Mouse (Mus musculus) Patski (cell line): ENCODE results near the gene Fadd. TPM values are rescaled to one million over a fixed set of nuclear protein-coding genes. Genes with fewer than 3 reads are reported as not detected.

Source experiments
- ATAC-seq: fragments of 100-300 bp; one replicate; pipeline ENCODE4 v1.8.0; 2021
- CTCF ChIA-PET: fragments of 350-600 bp; sonication (Branson Sonifier 250); formaldehyde crosslinking; loops from one replicate; lab custom pipeline; 2022; ENCODE audit warnings: inconsistent platforms; lab: Charles Lee
- POLR2A ChIA-PET: fragments of 350-600 bp; sonication (Branson Sonifier 250); formaldehyde crosslinking; loops from one replicate; lab custom pipeline; 2022; ENCODE audit warnings: antibody characterized with exemption, inconsistent platforms; lab: Charles Lee
- DNase-seq: peaks from one replicate; pipeline ENCODE4 v3.0.0-alpha.2; 2011; ENCODE audit warnings: low read depth, low spot score
- H3K27me3 ChIP-seq: fragments of 371-371 bp; one replicate; pipeline ENCODE4 v1.5.1; 2021
- CTCF ChIP-seq: fragments of 100-300 bp; IDR thresholded peaks from one replicate; pipeline ENCODE4 v1.5.1; 2021
- in situ Hi-C: fragments of 300-500 bp; cut with MboI; formaldehyde crosslinking; loops from 3 replicates; pipeline ENCODE4 v1.11.1; 2018; ENCODE audit warnings: low pct_unique_long_range_greater_than_20kb, mixed read lengths
- polyA plus RNA-seq: library from polyadenylated mRNA; unstranded; gene quantifications from one replicate; pipeline ENCODE4 v1.2.3, GENCODE M21; 2021

Gene Fadd
- polyA plus RNA-seq, 1 experiment from 2014 or later: 7.7 TPM

DNA sequence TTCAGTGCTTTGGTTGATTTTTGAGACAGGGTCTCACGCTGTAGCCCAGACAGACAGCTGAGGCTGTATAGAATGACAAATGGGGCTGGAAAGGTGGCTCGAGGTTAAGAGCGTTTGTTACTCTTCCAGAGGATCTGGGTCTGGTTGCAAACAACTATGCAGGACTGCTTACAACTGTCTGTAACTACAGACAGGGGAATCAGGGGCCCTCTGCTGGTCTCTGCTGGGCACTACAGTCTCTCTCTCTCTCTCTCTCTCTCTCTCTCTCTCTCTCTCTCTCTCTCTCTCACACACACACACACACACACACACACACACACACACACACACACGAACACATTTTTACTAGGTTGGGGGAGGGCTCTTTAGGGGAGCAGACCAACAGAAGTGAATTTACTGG, 1.4 kb upstream of the Fadd start:
- no peak for TF ChIP-seq CTCF
- in situ Hi-C loops: loop anchor here (5.0 kb wide), 4 partner anchors 61 to 361 kb away; partner anchors contain the start of genes Cttn and Fgf15
- ChIA-PET POLR2A (interaction anchor here (0.8 to 1.4 kb wide), 2 partner anchors 12 to 29 kb away, joined by 3 read pairs; no protein-coding TSS in a partner anchor), CTCF (interaction anchor here (0.9 to 1.7 kb wide), 5 partner anchors 40 to 323 kb away, joined by 3 to 6 read pairs (median 4); no protein-coding TSS in a partner anchor)
- ATAC-seq: no peak
- no peaks in the 10 kb centered on the region for H3K27me3 ChIP-seq
- no peak for DNase-seq

DNA sequence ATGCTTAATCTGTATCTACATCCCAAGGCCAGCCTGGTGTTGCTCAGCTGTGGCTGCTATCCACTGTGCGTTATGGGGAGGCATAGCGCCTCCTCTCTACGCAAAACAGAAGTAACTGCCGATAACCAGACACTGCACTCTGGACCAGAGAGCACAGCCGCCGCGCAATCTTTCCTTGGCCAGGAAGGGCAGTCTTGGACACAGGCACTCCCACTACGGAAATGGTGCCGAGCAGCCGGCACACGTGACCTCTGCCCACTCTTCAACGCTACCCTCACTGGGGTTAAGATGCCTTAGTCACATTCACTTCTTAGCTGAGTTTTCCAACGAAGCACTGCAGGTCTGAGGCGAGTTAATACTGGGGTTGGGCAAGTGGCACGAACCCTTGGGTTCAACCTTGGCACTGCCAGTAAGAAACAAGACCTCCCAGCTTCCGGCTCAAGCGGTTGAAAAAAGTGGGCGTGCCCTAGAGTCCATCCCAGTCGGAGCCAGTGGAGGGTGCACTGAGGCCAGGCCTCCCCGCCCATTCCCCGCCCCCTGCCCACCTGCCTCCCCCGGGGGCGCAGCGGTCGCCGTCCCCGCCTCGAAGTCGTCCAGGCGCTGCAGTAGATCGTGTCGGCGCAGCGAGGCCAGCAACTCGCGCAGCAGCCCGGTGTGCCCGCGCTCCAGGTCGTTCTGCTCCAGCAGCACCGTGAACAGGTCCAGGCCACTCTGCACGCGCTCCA, 542 bp downstream of the Fadd start:
- POLR2A ChIA-PET: interaction anchor here (0.6 to 1.7 kb wide), 7 partner anchors 13 to 112 kb away, joined by 3 to 5 read pairs (median 3); no protein-coding TSS in a partner anchor
- no peak for TF ChIP-seq CTCF
- peak; percentile 78 for ATAC-seq
- CTCF ChIA-PET: interaction anchor here (0.8 to 2.0 kb wide), 8 partner anchors 12 to 112 kb away, joined by 3 to 6 read pairs (median 4); no protein-coding TSS in a partner anchor
- H3K27me3 ChIP-seq: no peaks in the 10 kb centered on the region
- DNase-seq: no peak
- in situ Hi-C loops: loop anchor here (5.0 kb wide), 4 partner anchors 59 to 359 kb away; partner anchors contain the start of genes Cttn and Fgf15

DNA sequence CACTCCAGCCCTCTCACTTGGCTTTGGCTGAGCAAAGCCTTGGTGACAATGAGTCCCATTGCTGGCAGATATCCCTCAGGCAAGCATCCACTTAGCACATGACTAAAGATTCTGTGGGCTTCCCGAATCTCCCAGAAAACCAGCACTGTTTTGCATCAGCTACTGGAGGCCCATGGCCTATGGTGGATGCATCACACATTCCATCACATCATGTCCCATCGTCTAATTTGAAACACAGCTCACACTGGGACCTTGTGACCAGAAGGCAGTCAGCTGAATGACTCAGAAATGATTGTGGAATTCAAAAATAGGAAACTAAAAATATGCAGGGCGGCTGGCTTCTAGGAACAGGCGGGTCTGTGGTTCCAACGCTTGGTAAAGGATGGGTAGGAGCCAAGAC, 4.4 kb downstream of the Fadd start:
- in situ Hi-C loops: no loop called here
- ChIA-PET POLR2A (no interaction called here), CTCF (interaction anchor here (2.8 kb wide), 1 partner anchor 9 kb away, joined by 10 read pairs; no protein-coding TSS in a partner anchor)
- TF ChIP-seq CTCF: no peak
- H3K27me3 ChIP-seq: no peaks in the 10 kb centered on the region
- DNase-seq (peak; percentile 88), ATAC-seq (peak; percentile 44)

DNA sequence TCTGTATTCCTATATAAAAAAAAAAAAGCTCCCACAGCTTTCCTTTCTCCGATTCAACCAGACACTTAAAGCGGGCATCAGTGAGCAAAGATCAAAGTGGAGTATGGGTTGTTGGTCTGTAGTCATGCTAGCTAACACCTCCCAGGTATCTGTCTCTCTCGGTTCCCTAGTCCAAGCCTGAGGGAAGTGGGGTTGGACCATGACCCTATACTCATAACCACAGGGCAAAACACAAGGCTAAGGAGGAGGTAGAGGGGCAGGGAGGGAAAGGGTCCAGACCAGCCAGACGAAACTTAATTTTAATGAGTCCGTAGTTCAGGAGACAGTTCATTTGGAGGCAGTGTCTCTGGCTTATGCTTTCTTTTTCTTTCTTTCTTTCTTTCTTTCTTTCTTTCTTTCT, 10.0 kb downstream of the Fadd start:
- no peak for ATAC-seq
- POLR2A ChIA-PET: interaction anchor here (1.5 kb wide), 1 partner anchor 11 kb away, joined by 3 read pairs; no protein-coding TSS in a partner anchor
- in situ Hi-C loops: no loop called here

DNA sequence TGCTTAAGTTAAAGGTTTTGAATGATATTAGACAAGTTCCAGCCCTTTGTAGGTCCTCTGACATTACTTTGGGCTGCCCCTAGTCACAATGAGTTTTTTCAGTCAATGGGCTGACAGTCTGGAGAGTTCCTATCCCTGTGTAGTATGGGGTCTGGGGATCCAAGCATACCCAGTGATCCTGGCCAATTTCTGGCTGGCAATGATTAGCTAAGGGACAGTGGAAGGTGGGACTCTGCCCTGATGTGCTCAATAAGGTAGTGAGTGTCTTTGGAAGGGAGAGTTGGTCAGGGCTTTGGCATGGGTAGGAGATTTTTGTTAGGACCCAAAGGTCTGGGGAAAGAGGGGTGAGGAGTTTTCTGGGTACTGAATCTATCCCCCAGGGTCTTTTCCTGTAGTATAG, 10.7 kb downstream of the Fadd start:
- ATAC-seq (no peak), DNase-seq (no peak)
- H3K27me3 ChIP-seq: no peaks in the 10 kb centered on the region
- POLR2A ChIA-PET: interaction anchor here (1.5 kb wide), 1 partner anchor 12 kb away, joined by 3 read pairs; no protein-coding TSS in a partner anchor
- TF ChIP-seq CTCF: no peak
- CTCF ChIA-PET: no interaction called here
- in situ Hi-C loops: no loop called here

More for the DNA sequence above, 10.0 kb downstream of the Fadd start:
- H3K27me3 ChIP-seq: no peaks in the 10 kb centered on the region
- no peak for DNase-seq
- CTCF ChIA-PET: no interaction called here
- no peak for TF ChIP-seq CTCF

DNA sequence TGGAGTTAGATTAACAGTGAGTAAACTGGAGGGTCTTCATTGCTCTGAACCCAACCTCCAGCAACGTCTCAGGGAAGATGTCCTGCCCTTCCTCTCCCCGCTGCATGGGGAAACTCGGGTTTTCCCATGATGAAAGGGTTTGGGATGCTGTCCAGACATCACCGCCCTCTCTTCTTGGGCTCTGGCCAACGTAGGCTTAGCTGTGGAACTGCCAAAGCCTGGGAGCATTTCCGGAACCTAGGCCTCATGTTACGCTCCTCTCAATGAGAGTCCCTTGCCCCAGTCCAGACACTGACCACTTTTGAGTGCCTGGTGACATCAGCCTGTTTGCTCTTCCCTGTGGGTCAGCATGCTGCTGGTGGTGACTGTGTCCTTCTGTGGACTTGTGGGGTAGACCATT, 12.8 kb downstream of the Fadd start:
- no peak for TF ChIP-seq CTCF
- in situ Hi-C loops: no loop called here

DNA sequence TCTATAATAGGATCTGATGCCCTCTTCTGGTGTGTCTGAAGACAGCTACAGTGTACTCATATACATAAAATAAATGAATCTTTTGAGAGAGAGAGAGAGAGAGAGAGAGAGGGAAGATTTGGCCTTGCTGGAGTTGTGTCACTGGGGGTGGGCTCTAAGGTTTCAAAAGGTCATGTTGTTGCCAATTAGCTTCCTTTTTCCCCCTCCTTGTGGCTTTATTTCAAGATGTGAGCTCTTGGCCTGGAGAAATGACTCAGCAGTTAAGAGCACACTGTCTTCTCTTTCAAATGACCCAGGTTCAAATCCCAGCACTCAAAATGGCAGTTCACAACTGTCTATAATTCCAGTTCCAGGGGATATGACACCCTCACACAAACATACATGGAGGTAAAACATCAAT, 14.2 kb downstream of the Fadd start:
- POLR2A ChIA-PET: interaction anchor here (0.5 kb wide), 1 partner anchor 14 kb away, joined by 3 read pairs; the partner anchor contains the start of gene Fadd
- CTCF ChIA-PET: interaction anchor here (1.0 to 2.7 kb wide), 4 partner anchors 8 to 14 kb away, joined by 3 to 10 read pairs (median 4); partner anchors contain the start of gene Fadd

More for the DNA sequence above, 12.8 kb downstream of the Fadd start:
- H3K27me3 ChIP-seq: no peaks in the 10 kb centered on the region
- ATAC-seq: no peak
- DNase-seq: peak; percentile 76
- ChIA-PET POLR2A (interaction anchor here (0.7 kb wide), 1 partner anchor 656 kb away, joined by 3 read pairs; no protein-coding TSS in a partner anchor), CTCF (interaction anchor here (1.0 to 2.7 kb wide), 4 partner anchors 9 to 17 kb away, joined by 3 to 10 read pairs (median 6); no protein-coding TSS in a partner anchor)

DNA sequence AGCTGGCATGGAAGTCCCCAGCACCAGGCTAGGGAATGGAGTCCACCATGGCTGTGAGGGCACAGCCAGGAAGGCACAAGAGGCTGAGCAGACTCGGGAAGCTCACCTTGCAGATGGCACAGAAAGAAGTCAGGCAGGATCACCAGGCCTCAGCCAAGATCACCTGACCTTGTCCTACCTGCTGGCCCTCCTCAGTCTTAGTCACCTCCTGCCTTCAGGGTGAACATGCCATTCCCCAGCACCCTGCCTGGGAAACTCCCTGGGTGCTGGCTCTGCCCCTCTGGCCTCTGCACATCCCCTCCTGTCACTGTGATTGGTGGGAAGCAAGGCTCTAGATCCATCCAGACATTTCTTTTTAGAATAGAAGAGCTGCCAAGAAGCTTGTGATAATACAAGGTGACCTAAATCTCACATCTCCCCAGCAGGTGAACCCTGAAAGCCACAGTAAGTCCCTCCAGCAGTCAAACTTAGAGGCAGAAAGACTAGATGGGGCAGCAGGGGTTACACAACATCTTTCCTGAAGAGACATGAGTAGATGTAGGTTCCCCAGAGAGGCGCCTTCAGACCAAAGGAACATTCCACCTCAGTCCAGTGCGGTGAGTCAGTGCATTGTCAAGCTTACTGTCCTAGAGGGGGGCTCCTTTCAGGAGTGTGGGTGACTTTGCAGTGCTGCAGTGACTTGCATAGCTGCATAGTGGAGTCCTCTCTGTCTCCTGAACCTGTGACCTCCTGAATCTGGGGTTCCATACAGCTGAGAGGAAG, 15.2 kb downstream of the Fadd start:
- ATAC-seq (peak; percentile 58), DNase-seq (no peak)
- ChIA-PET POLR2A (interaction anchor here (0.6 to 1.3 kb wide), 2 partner anchors 13 to 711 kb away, joined by 4 to 11 read pairs; partner anchors contain the start of gene Ppfia1), CTCF (interaction anchor here (1.4 to 2.7 kb wide), 2 partner anchors 11 to 14 kb away, joined by 4 to 10 read pairs; no protein-coding TSS in a partner anchor)
- no peak for TF ChIP-seq CTCF
- in situ Hi-C loops: no loop called here
- H3K27me3 ChIP-seq: no peaks in the 10 kb centered on the region

More for the DNA sequence above, 14.2 kb downstream of the Fadd start:
- H3K27me3 ChIP-seq: no peaks in the 10 kb centered on the region
- no peak for ATAC-seq
- in situ Hi-C loops: no loop called here
- TF ChIP-seq CTCF: no peak
- DNase-seq: no peak

DNA sequence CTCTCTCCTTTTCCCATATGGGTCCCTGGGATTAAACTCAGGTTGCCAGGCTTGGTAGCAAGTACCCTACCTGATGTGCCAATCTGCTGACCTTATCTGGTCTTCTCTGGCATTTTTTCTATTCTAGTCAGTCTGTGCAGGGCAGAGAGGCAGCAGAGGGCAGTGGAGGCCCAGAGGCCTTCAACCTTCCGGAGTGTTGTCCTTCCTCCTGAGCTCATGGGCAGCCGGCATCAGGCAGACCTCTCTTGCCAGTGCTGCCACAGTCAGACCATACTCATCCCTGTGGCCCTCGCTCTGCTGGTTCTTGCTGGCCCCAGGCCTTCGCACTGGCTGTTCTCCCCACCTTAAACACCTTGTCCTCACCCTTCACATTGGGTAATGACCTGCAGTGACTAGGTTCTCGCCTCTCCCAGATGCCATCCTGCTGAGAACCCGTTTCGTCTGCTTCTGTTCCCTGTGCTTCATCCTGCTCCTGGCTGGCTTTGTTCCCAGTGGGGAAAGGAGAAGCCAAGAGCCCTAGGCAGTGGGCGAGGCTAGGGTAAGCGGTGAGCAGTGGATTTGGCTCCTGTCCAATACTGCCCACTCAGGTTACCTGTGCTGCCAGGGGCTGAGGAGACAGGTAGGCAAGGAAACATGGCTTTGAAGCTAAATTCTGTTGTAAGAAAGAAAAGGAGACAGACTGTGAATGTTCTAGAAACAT, 18.7 kb downstream of the Fadd start:
- POLR2A ChIA-PET: no interaction called here
- H3K27me3 ChIP-seq: no peaks in the 10 kb centered on the region
- no peak for TF ChIP-seq CTCF
- DNase-seq (no peak), ATAC-seq (peak; percentile 17)
- in situ Hi-C loops: no loop called here
- CTCF ChIA-PET: interaction anchor here (1.6 kb wide), 1 partner anchor 9 kb away, joined by 3 read pairs; the partner anchor contains the start of gene Ppfia1
